Mouse (Mus musculus) cerebral cortex, adult 2 months (tissue): ENCODE results near the gene Inpp5a.

Source experiments
- WGBS: fragments of 180-500 bp; shearing (Covaris S2); methylation state at CpG from one replicate; pipeline ENCODE4 v1.1.7; 2018; 5-methylcytosine and 5-hydroxymethylcytosine counted together

Inpp5a gene

DNA sequence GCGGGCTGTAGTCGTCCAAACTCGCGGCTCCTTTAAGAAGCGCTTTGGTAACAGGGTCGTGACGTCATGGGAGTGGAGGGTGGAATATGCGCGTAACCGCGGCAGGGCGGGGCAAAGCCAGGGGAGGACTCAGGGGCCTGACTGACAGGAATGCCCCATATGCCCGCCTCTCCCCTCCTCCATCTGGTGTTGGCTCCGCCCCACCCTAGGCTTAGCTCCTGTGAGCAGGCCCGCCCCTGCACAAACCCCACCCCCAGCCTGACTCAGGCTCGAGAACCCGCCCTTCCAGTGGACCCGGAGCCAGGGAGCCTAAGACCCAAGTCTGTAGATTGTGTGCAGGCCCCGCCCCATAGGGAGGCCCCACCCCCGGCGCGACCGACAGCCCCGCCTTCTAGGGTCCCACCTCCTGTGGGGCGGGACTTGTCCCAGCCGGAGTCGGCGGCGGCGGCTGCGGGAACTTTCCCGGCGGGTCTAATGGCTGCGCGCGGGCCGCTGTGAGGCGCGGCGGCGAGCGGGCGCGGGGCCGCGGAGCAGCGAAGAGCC, at the start of gene Inpp5a:
Gene Inpp5a (plus strand): TSS at position 440 of the 543 bp plus-strand sequence.
- 2% methylated on average over 47 of the region's 47 CpGs for WGBS

GRCm38 (mm10) chr7:139339184-139339583, 49.7 kb upstream of the Inpp5a start:
- WGBS, result 94% methylated on average over 3 of the region's 3 CpGs

DNA sequence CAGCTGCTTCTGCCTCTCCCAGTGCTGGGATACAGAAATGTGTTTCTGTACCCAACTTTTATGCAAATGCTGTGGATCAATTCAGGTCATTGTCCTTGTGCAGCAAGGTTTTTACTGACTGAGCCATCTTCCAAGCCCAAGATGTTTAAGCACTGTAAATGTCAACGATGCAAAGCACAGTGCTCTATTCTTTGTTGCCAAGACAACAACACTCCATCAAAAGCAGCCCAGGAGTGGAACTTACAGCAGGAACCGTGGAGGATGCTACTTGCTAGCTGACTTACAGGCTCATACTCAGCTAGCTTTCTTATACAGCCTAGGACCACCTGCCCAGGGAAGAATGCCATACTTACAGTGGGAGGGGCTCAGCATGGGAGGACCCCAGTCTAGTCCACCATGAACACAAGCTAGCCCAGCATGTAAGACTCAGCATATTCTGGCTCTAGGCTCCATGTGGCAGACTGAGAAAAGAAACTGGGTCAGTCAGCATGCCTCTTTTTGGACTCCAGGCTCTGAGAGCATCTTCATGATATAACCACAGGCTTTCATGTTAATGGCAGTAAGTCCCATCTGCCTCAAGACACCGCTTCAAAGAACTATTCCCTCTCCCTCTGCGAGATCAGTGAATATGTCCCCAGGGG, 47.8 kb upstream of the Inpp5a start:
- 46% methylated on average over 4 of the region's 4 CpGs for WGBS

GRCm38 (mm10) chr7:139342809-139343208, 46.1 kb upstream of the Inpp5a start:
- 67% methylated on average over 5 of the region's 5 CpGs for WGBS

GRCm38 (mm10) chr7:139347051-139347450, 41.9 kb upstream of the Inpp5a start:
- 84% methylated on average over 7 of the region's 7 CpGs for WGBS

DNA sequence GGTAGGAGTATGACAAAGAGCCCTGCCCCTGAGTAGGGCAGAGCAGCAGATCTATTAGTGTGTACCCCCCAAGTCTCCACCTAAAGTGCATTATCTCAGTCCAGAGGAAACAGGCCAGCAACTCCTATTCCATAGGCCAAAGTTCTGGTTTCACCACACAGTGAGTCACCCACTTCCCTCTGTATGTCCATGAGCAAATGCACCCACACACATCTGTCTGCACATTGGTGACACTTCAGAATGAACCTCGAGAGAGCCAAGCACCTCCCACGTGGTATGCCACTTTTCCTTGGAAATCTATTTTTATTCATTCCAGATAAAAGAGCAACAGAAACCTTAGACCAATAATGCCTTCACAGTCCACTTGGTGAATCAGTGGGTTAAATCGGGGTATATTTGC, 38.3 kb upstream of the Inpp5a start:
- WGBS, result 51% methylated on average over 3 of the region's 3 CpGs

DNA sequence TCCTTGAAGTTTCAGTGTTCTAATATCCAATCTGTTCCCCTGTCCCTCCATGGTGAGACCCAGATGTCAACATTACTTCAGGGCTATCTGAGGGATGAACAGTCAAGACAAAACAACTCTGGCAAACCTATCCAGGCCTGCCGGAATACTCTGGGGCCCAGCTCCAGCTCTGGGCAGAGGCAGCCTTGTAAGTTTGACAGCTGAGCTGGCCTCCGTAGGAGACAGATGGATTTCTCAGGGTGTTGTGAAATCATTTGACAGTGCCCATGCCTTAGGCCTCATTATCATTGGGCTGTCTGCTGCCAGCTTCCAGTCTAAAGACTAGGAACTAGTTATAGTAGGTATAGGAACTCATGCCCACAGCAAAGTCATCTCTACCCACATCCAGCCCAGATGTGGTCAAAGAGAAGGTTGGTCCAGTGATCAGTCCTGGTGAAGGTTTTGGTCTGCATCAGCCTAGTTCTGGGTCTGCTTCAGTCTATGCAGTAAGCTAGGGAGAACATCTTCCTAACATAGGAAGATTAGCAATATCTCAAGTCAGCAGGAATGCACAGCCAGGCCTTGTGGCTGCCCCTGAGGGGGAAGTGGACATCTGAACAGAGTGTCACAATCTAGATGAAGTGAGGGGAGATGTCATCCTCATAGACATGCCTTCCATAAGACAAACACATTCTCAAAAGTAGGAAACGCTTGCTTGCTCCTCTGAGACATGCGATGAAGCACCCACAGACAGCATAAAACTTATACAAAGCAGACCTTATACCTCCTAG, 34.4 kb upstream of the Inpp5a start:
- 85% methylated on average over 4 of the region's 4 CpGs for WGBS

- 87% methylated on average over 2 of the region's 2 CpGs for WGBS
These were observed 31.9 kb upstream of the Inpp5a start for GRCm38 (mm10) chr7:139357043-139357442.

DNA sequence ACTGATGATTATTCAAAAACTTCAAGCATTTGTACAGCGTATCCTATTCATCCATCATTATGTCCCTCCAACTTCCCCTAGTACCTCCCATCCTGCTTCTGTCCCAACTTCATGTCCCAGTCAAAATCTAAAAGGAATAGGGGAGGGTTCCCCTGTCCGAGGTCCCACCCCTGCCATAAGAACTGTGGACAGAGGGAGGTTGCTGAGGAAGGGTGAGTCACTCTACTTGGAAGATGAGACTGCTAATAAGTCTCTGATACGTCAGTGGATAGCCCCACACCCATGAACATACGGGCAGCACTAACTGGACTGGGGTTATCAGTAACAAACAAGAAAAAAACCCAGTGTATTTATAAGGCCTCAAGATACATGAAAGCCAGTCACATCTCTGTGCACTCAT, 29.0 kb upstream of the Inpp5a start:
- WGBS, result 95% methylated on average over 4 of the region's 4 CpGs

DNA sequence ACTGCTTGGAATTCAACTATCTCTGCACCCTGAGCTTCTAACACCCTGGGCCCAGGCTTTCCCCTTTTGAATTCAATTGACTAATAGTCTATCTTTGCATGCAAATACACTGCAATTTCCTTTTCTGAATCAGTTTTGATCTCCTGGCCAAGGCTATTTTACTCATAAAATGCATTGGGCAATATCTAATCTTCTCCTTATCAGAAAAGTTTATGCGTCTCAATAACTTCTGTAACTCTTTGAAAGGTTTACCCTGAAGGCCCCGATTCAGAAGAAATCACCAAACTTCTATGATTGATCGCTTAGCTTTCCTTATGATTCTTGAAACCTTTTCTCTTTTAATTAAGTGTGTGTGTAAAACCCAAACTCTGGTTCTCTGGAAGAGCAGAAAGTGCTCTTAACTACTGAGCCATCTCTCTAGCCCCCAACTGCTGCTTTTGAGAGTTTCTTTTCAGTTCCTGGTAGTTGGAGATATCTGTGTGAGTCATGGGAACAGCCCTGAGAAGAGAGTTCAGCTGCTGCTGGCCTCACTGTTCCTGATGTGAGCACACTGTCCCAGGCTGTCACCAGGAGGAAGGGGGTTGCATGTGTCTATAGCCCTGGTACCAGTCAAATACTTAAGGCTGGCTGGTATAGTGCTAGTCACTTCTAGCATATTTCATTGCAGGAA, 27.9 kb upstream of the Inpp5a start:
- WGBS, result 94% methylated on average over 3 of the region's 3 CpGs

GRCm38 (mm10) chr7:139361799-139362198, 27.1 kb upstream of the Inpp5a start:
- WGBS, result 93% methylated on average over 5 of the region's 5 CpGs

DNA sequence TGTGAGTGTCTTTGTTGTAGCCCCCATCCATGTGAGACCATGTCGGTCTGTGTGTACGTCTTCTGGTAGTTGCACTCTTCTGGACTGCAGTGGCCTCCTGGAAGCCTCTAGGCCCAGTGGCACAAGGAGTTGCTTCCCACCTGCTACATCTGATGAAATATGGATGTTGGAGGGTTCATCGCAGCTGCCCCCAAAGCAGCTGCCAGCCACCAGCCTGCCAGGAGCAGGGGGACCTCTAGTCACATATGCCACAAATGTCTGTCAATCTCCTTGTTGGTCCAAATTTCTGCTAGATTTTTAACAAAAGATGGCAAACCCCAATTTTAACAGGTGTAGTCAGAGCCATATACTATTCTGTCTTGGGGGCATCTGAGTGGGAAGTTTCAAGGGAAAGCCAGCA, 26.4 kb upstream of the Inpp5a start:
- WGBS, result 95% methylated on average over 3 of the region's 3 CpGs

- 71% methylated on average over 13 of the region's 13 CpGs for WGBS
These were observed 25.5 kb upstream of the Inpp5a start for GRCm38 (mm10) chr7:139363281-139364004.

DNA sequence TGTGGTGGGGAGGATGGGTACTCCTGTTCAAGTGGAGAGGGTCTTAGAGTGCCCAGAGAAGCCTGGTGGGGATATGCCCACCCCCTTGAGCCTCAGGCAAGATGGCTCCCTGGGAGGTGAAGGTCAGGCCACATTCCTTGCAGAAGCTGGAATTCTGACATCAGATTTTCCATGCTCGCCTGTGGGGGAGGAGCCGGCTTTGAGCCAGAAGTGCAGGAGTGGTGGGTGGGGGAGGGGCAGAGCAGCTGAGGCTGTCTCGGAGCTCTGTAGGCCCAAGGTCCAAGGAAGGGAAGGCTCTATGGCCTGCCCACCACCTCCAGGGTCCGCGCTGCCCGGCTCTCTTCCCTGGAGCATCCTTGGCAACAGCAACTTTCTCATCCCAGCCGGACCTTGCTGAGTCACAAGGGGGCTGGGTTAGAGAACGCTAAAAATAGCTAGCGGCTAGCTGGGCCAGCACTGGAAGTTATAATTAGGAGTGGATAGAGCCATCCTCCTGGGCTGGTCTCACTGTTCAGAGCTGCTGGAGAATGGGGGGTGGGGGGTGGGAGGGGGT, 24.8 kb upstream of the Inpp5a start:
- WGBS, result 4% methylated on average over 9 of the region's 9 CpGs

- WGBS, result 77% methylated on average over 13 of the region's 13 CpGs
These were observed 23.7 kb upstream of the Inpp5a start for GRCm38 (mm10) chr7:139364936-139365830.

DNA sequence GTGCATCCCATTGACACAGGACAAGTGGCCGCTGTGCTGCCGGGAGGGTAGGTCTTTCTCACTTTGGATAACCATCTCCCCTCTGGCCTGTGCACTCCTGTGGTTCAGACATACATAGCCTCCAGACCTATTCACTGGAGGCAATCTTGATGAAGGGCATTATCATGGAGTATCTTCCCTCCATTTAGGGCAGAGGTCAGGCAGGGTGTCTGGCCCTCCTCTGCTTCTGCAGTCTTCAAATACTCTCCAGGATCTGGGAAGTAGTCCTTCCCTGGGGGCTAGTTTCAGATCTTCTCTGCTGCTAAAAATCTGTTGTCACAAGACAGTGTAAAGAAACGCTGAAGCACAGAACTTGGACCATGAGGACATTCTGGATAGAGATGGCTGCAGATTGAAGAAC, 22.8 kb upstream of the Inpp5a start:
- 89% methylated on average over 3 of the region's 3 CpGs for WGBS

GRCm38 (mm10) chr7:139366549-139366948, 22.4 kb upstream of the Inpp5a start:
- 69% methylated on average over 4 of the region's 4 CpGs for WGBS

GRCm38 (mm10) chr7:139368218-139368617, 20.7 kb upstream of the Inpp5a start:
- WGBS, result 68% methylated on average over 2 of the region's 2 CpGs

- 43% methylated on average over 14 of the region's 14 CpGs for WGBS
These were observed 20.1 kb upstream of the Inpp5a start for GRCm38 (mm10) chr7:139368722-139369380.

DNA sequence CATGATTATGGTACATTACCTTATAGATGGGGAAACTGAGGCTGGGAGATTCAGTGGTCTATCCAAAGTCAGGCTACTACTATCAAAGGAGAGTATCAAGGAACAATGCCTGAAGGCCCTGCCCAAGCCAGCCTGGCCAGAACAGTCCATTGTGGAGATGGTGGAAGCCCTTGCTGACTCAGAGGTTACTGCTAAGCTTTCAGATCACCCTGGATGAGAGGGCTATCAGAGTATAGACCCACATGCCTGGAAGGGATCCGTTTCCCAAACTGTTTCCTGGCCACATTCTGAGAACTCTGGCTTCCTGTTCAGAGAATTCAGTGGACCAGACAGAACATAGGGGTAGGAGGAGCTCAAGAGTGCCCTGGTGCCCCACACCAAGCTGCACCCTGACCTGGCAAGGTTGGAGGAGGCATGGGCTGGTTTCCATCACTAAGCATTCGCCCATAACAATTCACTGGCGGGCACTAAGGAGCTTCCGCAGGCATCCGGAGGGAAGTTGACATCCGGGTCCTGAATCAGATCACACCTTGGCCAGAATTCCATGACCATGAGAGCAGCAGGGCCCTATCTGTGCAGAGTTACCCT, 19.3 kb upstream of the Inpp5a start:
- 87% methylated on average over 6 of the region's 6 CpGs for WGBS
